8 mouse cellular contexts compared by ENCODE assay signal in the genomic region with DNA sequence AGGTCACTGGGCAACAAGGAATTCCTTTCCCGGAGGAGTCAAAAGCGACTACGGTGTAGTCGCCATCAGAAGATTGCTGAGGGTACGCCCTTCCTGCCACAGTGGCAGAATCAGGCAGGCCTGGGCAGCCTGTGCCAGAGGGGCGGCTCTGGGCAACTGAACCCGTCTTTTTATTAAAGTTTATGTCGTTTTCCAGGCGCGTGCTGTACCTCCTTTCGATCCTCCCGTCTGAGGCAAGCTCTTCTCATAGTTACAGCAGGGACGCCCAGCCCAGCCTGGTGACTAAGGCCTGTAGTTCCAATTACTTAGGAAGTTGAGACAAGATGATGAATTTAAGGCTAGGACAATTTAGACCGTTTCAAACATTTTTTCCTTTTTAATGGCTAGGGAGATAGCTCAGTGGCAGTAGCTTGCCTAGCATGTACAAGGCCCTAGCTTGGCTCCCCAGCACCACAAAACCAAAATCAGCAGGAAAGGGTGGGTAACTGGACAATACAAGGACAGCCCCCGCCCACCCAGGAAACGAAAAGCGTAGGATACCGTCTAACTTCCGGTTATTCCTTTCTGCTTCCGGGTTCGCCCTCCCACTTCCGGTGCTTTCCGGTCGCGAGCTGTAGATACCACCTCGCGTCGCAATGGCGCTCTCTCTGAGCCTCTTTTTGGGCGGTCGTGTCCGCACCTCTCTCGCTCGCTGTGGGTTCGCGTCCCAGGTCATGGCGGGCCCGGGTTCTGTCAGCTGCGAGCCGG. TPM values are rescaled to one million over a fixed set of nuclear protein-coding genes. Genes with fewer than 3 reads are reported as not detected.
A peak's percentile ranks its signal among the peaks of the same experiment; 100 is the strongest.
DNase-seq lines count a peak whose midpoint lies in the region; ATAC-seq and TF ChIP-seq lines count a peak whose summit lies in the region.

A gene (plus strand): TSS at position 591 of the 747 bp plus-strand sequence.

- peaks cover 28% of the 10 kb centered on the region for H3K36me3 ChIP-seq in embryonic facial prominence, embryonic 10.5 days (replicated peaks)
- peaks cover 11% of the 10 kb centered on the region; the same call in 1 of the 2 replicates for H3K36me3 ChIP-seq in intestine, postnatal 0 days (ENCODE audit: control insufficient read depth, insufficient read depth)
- peaks cover 28% of the 10 kb centered on the region for H3K36me3 ChIP-seq in midbrain, embryonic 10.5 days

- 25% methylated on average over 40 of the region's 40 CpGs for WGBS in embryonic facial prominence, embryonic 10.5 days
- 24% methylated on average over 40 of the region's 40 CpGs for WGBS in intestine, postnatal 0 days
- 24% methylated on average over 40 of the region's 40 CpGs for WGBS in midbrain, embryonic 10.5 days

- H3K9me3 ChIP-seq in embryonic facial prominence, embryonic 10.5 days: no peaks in the 10 kb centered on the region
- no peaks in the 10 kb centered on the region for H3K9me3 ChIP-seq in intestine, postnatal 0 days (ENCODE audit: control insufficient read depth)
- no peaks in the 10 kb centered on the region for H3K9me3 ChIP-seq in midbrain, embryonic 10.5 days (replicated peaks)

- H3K9ac ChIP-seq in intestine, postnatal 0 days (ENCODE audit: low read depth, low read length): peak within 1 kb of the TSS; percentile 75

- peak within 1 kb of the TSS; percentile 79 for H3K4me2 ChIP-seq in intestine, postnatal 0 days (replicated peaks; ENCODE audit: low read depth)

- ATAC-seq in intestine, postnatal 0 days: peak; percentile 81

- H3K4me1 ChIP-seq in embryonic facial prominence, embryonic 10.5 days: peaks cover 17% of the 10 kb centered on the region
- peaks cover 6% of the 10 kb centered on the region; the same call in 1 of the 2 replicates for H3K4me1 ChIP-seq in intestine, postnatal 0 days (replicated peaks; ENCODE audit: control insufficient read depth, insufficient read depth, low read length)
- H3K4me1 ChIP-seq in midbrain, embryonic 10.5 days: peaks cover 20% of the 10 kb centered on the region

- peak within 1 kb of the TSS; percentile 75 for H3K4me3 ChIP-seq in embryonic facial prominence, embryonic 10.5 days
- H3K4me3 ChIP-seq in intestine, postnatal 0 days (ENCODE audit: low read depth, low read length): peak within 1 kb of the TSS; percentile 74
- peak within 1 kb of the TSS; percentile 90 for H3K4me3 ChIP-seq in midbrain, embryonic 10.5 days

- TF ChIP-seq CTCF in intestine, postnatal 0 days (IDR thresholded peaks at IDR 0.05; ENCODE audit: low read depth): peak; percentile 50

- intact Hi-C loops in left cerebral cortex, postnatal 36 days (cut with DNase I): no loop called here

- DNase-seq in adrenal gland, postnatal 14 days: peak; percentile 93
- DNase-seq in embryonic facial prominence, embryonic 10.5 days (ENCODE audit: low spot score): peak; percentile 88
- no peak for DNase-seq in gonadal fat pad, adult 2 months (ENCODE audit: low read depth)
- peak; percentile 83 to 84 for DNase-seq in left cerebral cortex, postnatal 36 days (ENCODE audit: low spot score in 2 of 2)
- DNase-seq in midbrain, embryonic 10.5 days (ENCODE audit: low spot score): peak; percentile 88
- DNase-seq in right cerebral cortex, postnatal 36 days (ENCODE audit: low spot score in 2 of 2): peak; percentile 72 to 84
- DNase-seq in yolk sac, embryonic 10.5 days (ENCODE audit: low spot score): peak; percentile 90

- H3K27me3 ChIP-seq in embryonic facial prominence, embryonic 10.5 days (replicated peaks; ENCODE audit: low read depth, poor library complexity, severe bottlenecking): peaks cover 31% of the 10 kb centered on the region
- H3K27me3 ChIP-seq in intestine, postnatal 0 days (replicated peaks; ENCODE audit: control insufficient read depth, insufficient read depth, low read length): no peaks in the 10 kb centered on the region
- H3K27me3 ChIP-seq in midbrain, embryonic 10.5 days (ENCODE audit: low read depth, poor library complexity, severe bottlenecking): peaks cover 33% of the 10 kb centered on the region

- peak within 1 kb of the TSS; percentile 89 for H3K27ac ChIP-seq in embryonic facial prominence, embryonic 10.5 days (replicated peaks)
- H3K27ac ChIP-seq in intestine, postnatal 0 days (ENCODE audit: low read depth, low read length): peak within 1 kb of the TSS; percentile 76
- H3K27ac ChIP-seq in midbrain, embryonic 10.5 days (replicated peaks): peak within 1 kb of the TSS; percentile 87

RNA-seq across cellular contexts. Expression of the gene that starts here (rescaled TPM):
- total RNA-seq in adrenal gland, postnatal 14 days (2021): 38.5 and 47.5 TPM in 2 replicates
- polyA plus RNA-seq in embryonic facial prominence, embryonic 10.5 days (2016; fragmentation: Nextera tagmentation; extraction: Ambion mirVana): 42.7 and 43.2 TPM in 2 replicates
- 23.5 and 24.4 TPM in 2 replicates for polyA plus RNA-seq in gonadal fat pad, adult 2 months (2012; rRNA removed)
- polyA plus RNA-seq in intestine, postnatal 0 days (2015; fragmentation: Nextera tagmentation; extraction: Ambion mirVana): 28.2 and 30.2 TPM in 2 replicates
- total RNA-seq in left cerebral cortex, postnatal 36 days (2021): 10 to 100 TPM; 44.8 to 45.9 TPM
- 44.8 and 48.9 TPM in 2 replicates for polyA plus RNA-seq in midbrain, embryonic 10.5 days (2016; fragmentation: Nextera tagmentation; extraction: Ambion mirVana)
